Mouse (Mus musculus) splenic B cell, adult 2 months (primary cell): ENCODE results near the gene Defb3.
"Not testable (repeated sequence)": the region's sequence is repeated elsewhere in the genome, so short reads cannot be mapped to it uniquely, and the experiment has no call there.

Experiments
- DNase-seq: peaks from one replicate; pipeline ENCODE4 v3.0.0-alpha.2; 2011; ENCODE audit warnings: low read depth, low spot score
- H3K27me3 ChIP-seq: 2 replicates; pipeline ENCODE4 v1.6.1; 2012; ENCODE audit warnings: mild to moderate bottlenecking, low read length, moderate library complexity, mixed read lengths; ENCODE audit not compliant: control insufficient read depth, poor library complexity, insufficient read depth, severe bottlenecking
- H3K36me3 ChIP-seq: 2 replicates; pipeline ENCODE4 v1.6.1; 2012; ENCODE audit warnings: mild to moderate bottlenecking, low read length, moderate library complexity, mixed read lengths; ENCODE audit not compliant: control insufficient read depth, poor library complexity, insufficient read depth, severe bottlenecking

Defb3 gene

GRCm38 (mm10) chr8:19293060-19293459, at the start of gene Defb3:
TSS of gene Defb3 (plus strand) at chr8:19293360.
- not testable (repeated sequence) for DNase-seq, H3K27me3 ChIP-seq, H3K36me3 ChIP-seq

DNA sequence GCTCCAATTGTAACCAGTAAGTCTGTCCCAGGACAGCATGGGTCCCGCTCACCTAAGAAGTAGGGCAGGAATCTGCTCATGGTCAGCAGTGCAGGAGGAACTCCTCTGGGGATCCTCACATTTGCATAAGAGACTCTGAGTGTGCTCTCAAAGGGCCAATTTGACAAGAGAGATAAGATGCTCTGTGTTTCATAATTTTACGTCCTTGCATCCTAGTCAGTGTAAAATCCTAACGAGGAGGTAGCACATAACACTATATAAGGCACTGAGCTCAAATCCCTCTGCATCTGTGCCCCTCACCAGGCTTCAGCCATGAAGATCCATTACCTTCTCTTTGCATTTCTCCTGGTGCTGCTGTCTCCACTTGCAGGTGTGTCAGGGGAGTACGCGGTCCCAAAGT, 45.9 kb upstream of the Defb3 start, which contains the start of gene Defb5:
Gene Defb5 (plus strand): TSS at position 301 of the 400 bp plus-strand sequence.
- no peaks in the 10 kb centered on the region for H3K27me3 ChIP-seq
- H3K36me3 ChIP-seq, result no peaks in the 10 kb centered on the region
- DNase-seq, result no peak

- no peak for DNase-seq
- Histone ChIP-seq H3K27me3 (0 out of 2 replicates have a peak, but pooled peaks cover 1% of the 10 kb centered on the region), H3K36me3 (no peaks in the 10 kb centered on the region)
Observed at GRCm38 (mm10) chr8:19258136-19258535, 35.0 kb upstream of the Defb3 start.

- H3K27me3 ChIP-seq, result 0 out of 2 replicates have a peak, but pooled peaks cover 1% of the 10 kb centered on the region
- DNase-seq, result no peak
- H3K36me3 ChIP-seq, result no peaks in the 10 kb centered on the region
Observed at GRCm38 (mm10) chr8:19259667-19260066, 33.5 kb upstream of the Defb3 start.

DNA sequence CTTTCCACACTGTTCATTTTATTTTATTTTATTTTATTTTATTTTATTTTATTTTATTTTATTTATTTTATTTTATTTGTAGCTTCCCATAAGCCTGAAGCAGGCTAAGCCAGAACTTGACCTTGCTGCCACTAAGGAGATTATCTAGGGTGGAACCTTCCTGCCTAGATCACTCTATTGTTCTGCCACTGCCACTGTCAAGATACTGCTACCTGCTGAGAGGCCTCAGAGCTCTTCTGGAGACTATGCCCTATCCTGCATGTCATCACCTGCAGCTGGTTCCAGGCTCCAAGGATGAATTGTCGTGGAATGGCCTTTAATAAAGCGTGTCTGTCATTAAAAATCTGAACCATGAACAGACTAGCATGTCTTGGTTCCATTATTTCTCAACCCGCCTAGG, 5.2 kb downstream of the Defb3 start:
- H3K36me3 ChIP-seq, DNase-seq, H3K27me3 ChIP-seq: not testable (repeated sequence)

DNA sequence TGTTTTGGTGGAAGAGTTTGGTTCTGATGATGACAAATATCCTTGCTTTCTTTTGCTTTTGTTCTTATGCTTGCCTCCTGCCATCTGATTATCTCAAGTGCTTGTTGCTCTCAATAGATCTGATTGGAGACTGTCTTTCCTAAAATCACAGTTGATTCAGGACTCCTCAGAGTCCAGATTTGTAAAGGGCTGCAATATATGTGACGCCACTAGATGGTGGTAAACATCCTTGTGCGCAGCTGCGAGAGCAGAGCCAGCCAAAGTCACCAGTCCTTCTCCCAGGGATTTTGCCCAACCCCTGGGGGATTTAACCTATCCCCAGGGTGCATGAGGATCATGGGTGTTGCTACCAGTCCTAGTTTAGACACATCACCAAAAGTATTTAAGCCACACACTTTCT, 38.7 kb downstream of the Defb3 start:
- DNase-seq, result no peak
- Histone ChIP-seq H3K36me3 (no peaks in the 10 kb centered on the region), H3K27me3 (no peaks in the 10 kb centered on the region)
